Mouse (Mus musculus): Measurements from ENCODE around the gene Stambp. TPM values are rescaled to one million over a fixed set of nuclear protein-coding genes. Genes with fewer than 3 reads are reported as not detected.

Gene Stambp
- total RNA-seq (2012; rRNA removed) (4.2 and 4.6 TPM in 2 replicates), total RNA-seq (2014; rRNA removed) (3.3 and 4.1 TPM in 2 replicates), polyA plus RNA-seq (2012; ENCODE audit: insufficient read length, low read depth) (10.2 and 11.4 TPM in 2 replicates)

- peak within 1 kb of the TSS; percentile 86 to 90 (median 87) for H3K4me3 ChIP-seq (replicated peaks in 1 of 3; ENCODE audit: low read depth in 2 of 3, low read length in 2 of 3, poor library complexity in 1 of 3)
- H3K79me2 ChIP-seq (replicated peaks; ENCODE audit: control insufficient read depth, extremely low read depth, insufficient read depth, poor library complexity, severe bottlenecking): no peaks in the 10 kb centered on the region
- in situ Hi-C loops (cut with MboI; ENCODE audit: low pct_ligation_motif_present, low pct_unique_long_range_greater_than_20kb, low sequenced_read_pairs) (no loop called here), dilution Hi-C loops (cut with MboI; ENCODE audit: extremely low pct_ligation_motif_present, extremely low pct_unique_long_range_greater_than_20kb, low sequenced_read_pairs) (no loop called here)
- peaks cover 20 to 38% of the 10 kb centered on the region in 2 experiments for H3K4me1 ChIP-seq (ENCODE audit: control insufficient read depth in 1 of 2, insufficient read depth in 2 of 2)
- TF ChIP-seq ZMIZ1 (IDR thresholded peaks at IDR 0.05; ENCODE audit: low read depth, low read length): no peak
- no peak for TF ChIP-seq CHD2 (IDR thresholded peaks at IDR 0.05; ENCODE audit: low read length)
- no peak for TF ChIP-seq JUND (conservative IDR thresholded peaks at IDR 0.05; ENCODE audit: low read depth, low read length)
- TF ChIP-seq SIN3A (IDR thresholded peaks at IDR 0.05; ENCODE audit: low read length): no peak
- no peak for TF ChIP-seq UBTF (IDR thresholded peaks at IDR 0.05; ENCODE audit: low read depth, low read length)
- no peak for TF ChIP-seq PAX5 (IDR thresholded peaks at IDR 0.05; ENCODE audit: low read length)
- TF ChIP-seq IRF4 (IDR thresholded peaks at IDR 0.05; ENCODE audit: low read depth, low read length): no peak
- no peak for TF ChIP-seq HCFC1 (IDR thresholded peaks at IDR 0.05; ENCODE audit: low read depth, low read length)
- TF ChIP-seq USF2 (conservative IDR thresholded peaks at IDR 0.05; ENCODE audit: low read depth, low read length): no peak
- TF ChIP-seq EP300 (IDR thresholded peaks at IDR 0.05; ENCODE audit: low read length): no peak
- TF ChIP-seq USF1 (IDR thresholded peaks at IDR 0.05; ENCODE audit: low read depth, low read length): no peak
- TF ChIP-seq NRF1 (IDR thresholded peaks at IDR 0.05; ENCODE audit: low read depth, low read length): no peak
- TF ChIP-seq POLR2A (IDR thresholded peaks at IDR 0.05; ENCODE audit: low read depth, low read length): no peak
- TF ChIP-seq MXI1 (IDR thresholded peaks at IDR 0.05; ENCODE audit: low read depth, low read length): no peak
- no peak for TF ChIP-seq KAT2A (IDR thresholded peaks at IDR 0.05; ENCODE audit: insufficient replicate concordance, low read length)
- no peak for TF ChIP-seq MAX (IDR thresholded peaks at IDR 0.05; ENCODE audit: low read length)
- TF ChIP-seq ETS1 (conservative IDR thresholded peaks at IDR 0.05; ENCODE audit: low read depth, low read length): no peak
- no peak for TF ChIP-seq RCOR1 (conservative IDR thresholded peaks at IDR 0.05; ENCODE audit: low read depth, low read length)
- TF ChIP-seq GABPA (IDR thresholded peaks at IDR 0.05; ENCODE audit: insufficient replicate concordance, low read depth, low read length): no peak
- TF ChIP-seq NELFE (IDR thresholded peaks at IDR 0.05; ENCODE audit: low read depth, low read length): no peak
- H3K4me2 ChIP-seq (ENCODE audit: insufficient read depth, low read depth, poor library complexity, severe bottlenecking): peak within 1 kb of the TSS; percentile 85
- peaks cover 14% of the 10 kb centered on the region for H3K27me3 ChIP-seq (replicated peaks)
- no peak for DNase-seq (ENCODE audit: extremely low read depth)
- no peak within 1 kb of the TSS for H3K27ac ChIP-seq (ENCODE audit: insufficient read depth, low read depth)
- peak within 1 kb of the TSS; percentile 72 for H3K9ac ChIP-seq (ENCODE audit: insufficient read depth, low read depth)
- no peaks in the 10 kb centered on the region for H3K9me3 ChIP-seq (replicated peaks; ENCODE audit: low read length)
- peaks cover 5 to 18% of the 10 kb centered on the region in 2 experiments for H3K36me3 ChIP-seq (replicated peaks in 1 of 2; ENCODE audit: control insufficient read depth in 1 of 2, insufficient read depth in 1 of 2, low read length in 1 of 2)
Observed at GRCm38 (mm10) chr6:83572671-83573070, at the start of gene Stambp. TSS of gene Stambp (minus strand) at chr6:83572729.

GRCm38 (mm10) chr6:83619955-83620354 is 47.4 kb upstream of the Stambp start:
- no peak overlapping the region for H3K9ac ChIP-seq (ENCODE audit: insufficient read depth, low read depth)
- TF ChIP-seq MAFK (IDR thresholded peaks at IDR 0.05; ENCODE audit: insufficient replicate concordance, low read length) (no peak), USF2 (conservative IDR thresholded peaks at IDR 0.05; ENCODE audit: low read depth, low read length) (no peak), KAT2A (IDR thresholded peaks at IDR 0.05; ENCODE audit: insufficient replicate concordance, low read length) (no peak), POLR2A (IDR thresholded peaks at IDR 0.05; ENCODE audit: low read depth, low read length) (no peak), TBP (conservative IDR thresholded peaks at IDR 0.05; ENCODE audit: low read depth, low read length) (no peak), ETS1 (conservative IDR thresholded peaks at IDR 0.05; ENCODE audit: low read depth, low read length) (no peak), JUND (conservative IDR thresholded peaks at IDR 0.05; ENCODE audit: low read depth, low read length) (no peak), JUN (IDR thresholded peaks at IDR 0.05; ENCODE audit: insufficient read depth, low read depth, low read length) (no peak), ZMIZ1 (IDR thresholded peaks at IDR 0.05; ENCODE audit: low read depth, low read length) (no peak), CHD1 (IDR thresholded peaks at IDR 0.05; ENCODE audit: low read depth, low read length) (no peak), RAD21 (IDR thresholded peaks at IDR 0.05; ENCODE audit: low read depth, low read length) (no peak), UBTF (IDR thresholded peaks at IDR 0.05; ENCODE audit: low read depth, low read length) (no peak), ELF1 (IDR thresholded peaks at IDR 0.05; ENCODE audit: low read depth, low read length) (no peak), NRF1 (IDR thresholded peaks at IDR 0.05; ENCODE audit: low read depth, low read length) (no peak), SIN3A (IDR thresholded peaks at IDR 0.05; ENCODE audit: low read length) (no peak), IRF4 (IDR thresholded peaks at IDR 0.05; ENCODE audit: low read depth, low read length) (no peak), ZNF384 (IDR thresholded peaks at IDR 0.05; ENCODE audit: low read depth, low read length) (no peak), TCF12 (IDR thresholded peaks at IDR 0.05; ENCODE audit: low read depth, low read length) (no peak), MXI1 (IDR thresholded peaks at IDR 0.05; ENCODE audit: low read depth, low read length) (no peak), CTCF (conservative IDR thresholded peaks at IDR 0.05 in 1 of 2, IDR thresholded peaks at IDR 0.05 in 1 of 2; ENCODE audit: low read depth in 2 of 2, low read length in 2 of 2) (no peak)
- H3K79me2 ChIP-seq (replicated peaks; ENCODE audit: control insufficient read depth, extremely low read depth, insufficient read depth, poor library complexity, severe bottlenecking): no peaks in the 10 kb centered on the region
- peaks cover 93% of the 10 kb centered on the region for H3K27me3 ChIP-seq (replicated peaks)
- no peak overlapping the region for H3K4me3 ChIP-seq (replicated peaks in 1 of 3; ENCODE audit: low read depth in 2 of 3, low read length in 2 of 3, poor library complexity in 1 of 3)
- H3K4me2 ChIP-seq (ENCODE audit: insufficient read depth, low read depth, poor library complexity, severe bottlenecking): no peak overlapping the region
- H3K9me3 ChIP-seq (replicated peaks; ENCODE audit: low read length): no peaks in the 10 kb centered on the region
- H3K4me1 ChIP-seq (ENCODE audit: control insufficient read depth in 1 of 2, insufficient read depth in 2 of 2): no peaks in the 10 kb centered on the region
- no peak overlapping the region for H3K27ac ChIP-seq (ENCODE audit: insufficient read depth, low read depth)
- in situ Hi-C loops (cut with MboI; ENCODE audit: low pct_ligation_motif_present, low pct_unique_long_range_greater_than_20kb, low sequenced_read_pairs): no loop called here
- no peak for DNase-seq (ENCODE audit: extremely low read depth)
- H3K36me3 ChIP-seq (replicated peaks in 1 of 2; ENCODE audit: control insufficient read depth in 1 of 2, insufficient read depth in 1 of 2, low read length in 1 of 2): no peaks in the 10 kb centered on the region
- dilution Hi-C loops (cut with MboI; ENCODE audit: extremely low pct_ligation_motif_present, extremely low pct_unique_long_range_greater_than_20kb, low sequenced_read_pairs): no loop called here

All from CH12.LX (cell line).